Mouse (Mus musculus) bone marrow macrophage, adult 2 months (primary cell): ENCODE results near the gene Tnfsf4.

ENCODE experiments used
- CTCF ChIP-seq: IDR thresholded peaks from 2 replicates; pipeline ENCODE4 v1.5.1; 2012; ENCODE audit warnings: low read depth, mild to moderate bottlenecking, low read length, moderate library complexity
- POLR2A ChIP-seq: IDR thresholded peaks from 2 replicates; pipeline ENCODE4 v1.6.1; 2012; ENCODE audit warnings: mild to moderate bottlenecking, low read depth, low read length, borderline replicate concordance

GRCm38 (mm10) chr1:161371919-161372318, 23.3 kb upstream of the Tnfsf4 start:
- TF ChIP-seq CTCF = no peak
- no peak for TF ChIP-seq POLR2A
